Mouse (Mus musculus): Measurements from ENCODE around the gene Urb1. TPM values are rescaled to one million over a fixed set of nuclear protein-coding genes. Genes with fewer than 3 reads are reported as not detected.

Urb1 gene
- total and polyA plus RNA-seq, 2 experiments from 2014 or later: 4.6 to 19.0 TPM

DNA sequence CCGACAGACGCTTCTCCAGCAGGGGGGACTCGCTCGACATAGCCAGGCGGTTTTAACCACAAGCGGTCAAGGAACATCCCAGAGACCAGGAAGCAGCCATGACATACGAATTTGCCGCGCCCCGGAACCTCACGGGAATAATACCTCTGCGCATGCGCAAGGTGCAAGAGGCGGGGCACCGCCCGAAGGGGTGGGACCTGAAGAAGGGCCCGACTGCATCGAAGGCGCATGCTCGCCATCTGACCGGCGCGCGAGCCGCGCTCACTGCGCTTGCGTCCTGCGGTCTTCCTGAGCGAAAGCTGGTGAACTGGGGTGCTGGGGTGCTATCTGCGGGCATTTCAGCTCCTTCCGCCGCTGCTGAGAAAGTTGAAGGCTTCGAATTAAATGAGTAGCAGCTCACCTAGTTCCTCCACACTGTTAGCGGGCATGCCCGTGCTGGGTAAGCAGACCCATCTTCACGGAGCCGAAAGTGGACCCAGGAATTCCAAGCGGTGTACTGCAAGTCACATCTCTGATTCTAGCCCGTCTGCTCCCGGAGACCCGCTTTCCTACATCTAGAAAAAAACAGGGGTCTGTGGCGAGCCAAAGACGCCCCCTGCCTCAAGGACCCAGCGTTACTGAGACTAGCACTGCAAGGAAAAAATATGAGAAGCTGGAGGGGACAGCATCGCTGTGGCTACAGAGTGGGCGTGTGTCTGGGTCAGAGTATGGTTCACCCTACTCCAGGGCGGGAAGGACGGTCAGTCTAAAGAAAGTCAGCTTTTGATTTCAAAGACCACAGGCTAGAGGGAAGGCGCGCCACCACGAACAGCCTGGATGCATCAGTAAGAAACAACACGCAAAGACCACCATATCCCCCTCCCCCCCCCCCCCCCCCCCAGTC lies 82.7 kb downstream of the Urb1 start, which contains the start of gene Mis18a:
Mis18a (minus strand) TSS at position 172 of the 883 bp plus-strand sequence.
- Histone ChIP-seq H3K27ac (ENCODE audit: low read depth, low read length) (peak within 1 kb of the TSS; percentile 68), H3K27me3 (ENCODE audit: insufficient read depth, low read length) (no peaks in the 10 kb centered on the region)
- 1% methylated on average over 53 of the region's 53 CpGs for WGBS

DNA sequence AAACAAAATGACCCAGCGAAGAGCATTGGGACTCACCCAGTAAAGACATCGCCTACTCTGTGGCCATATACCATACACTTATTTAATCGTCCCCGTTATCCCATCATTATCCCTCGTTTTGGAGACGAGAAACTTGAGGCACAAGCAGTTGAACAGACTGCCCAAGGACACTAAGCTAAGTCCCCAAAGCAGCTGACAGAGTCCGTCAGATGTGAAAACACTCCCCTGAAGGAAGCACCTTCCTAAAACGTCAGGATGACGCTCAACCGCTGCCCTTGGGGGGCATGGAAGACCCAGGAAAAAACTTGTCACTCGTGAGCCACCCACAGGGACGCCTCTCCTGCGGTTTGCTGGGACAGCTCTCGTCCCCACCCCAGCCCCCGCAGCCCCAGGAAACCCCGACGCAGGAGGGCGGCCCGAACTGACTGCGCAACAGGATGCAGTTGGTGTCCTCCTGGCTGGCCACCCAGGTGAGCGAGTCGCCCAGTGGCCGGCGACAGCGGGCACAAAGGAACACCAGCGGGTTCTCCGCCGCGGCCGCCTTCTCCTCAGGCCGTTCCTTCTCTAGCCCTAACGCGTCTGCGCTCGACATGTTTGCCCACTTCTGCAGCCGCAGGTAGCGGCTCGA lies 83.5 kb downstream of the Urb1 start:
- no peaks in the 10 kb centered on the region for H3K4me1 ChIP-seq (ENCODE audit: insufficient read depth)
- WGBS: 6% methylated on average over 38 of the region's 38 CpGs
- no peak overlapping the region for H3K27ac ChIP-seq (ENCODE audit: low read depth, low read length)
- no peak; the same call in 1 of the 2 replicates for TF ChIP-seq CTCF (IDR thresholded peaks at IDR 0.05; ENCODE audit: low read depth)
- peak overlapping the region; percentile 98 for H3K4me2 ChIP-seq (ENCODE audit: low read depth)
- H3K9ac ChIP-seq: peak overlapping the region; percentile 50
- no peak for DNase-seq
- no peaks in the 10 kb centered on the region for H3K27me3 ChIP-seq (ENCODE audit: insufficient read depth, low read length)
- peak; percentile 34 for ATAC-seq
- no peaks in the 10 kb centered on the region for H3K9me3 ChIP-seq (ENCODE audit: low read length)
- H3K4me3 ChIP-seq (ENCODE audit: low read depth, low read length): peak overlapping the region; percentile 85
- H3K36me3 ChIP-seq (ENCODE audit: insufficient read depth): no peaks in the 10 kb centered on the region

More for the DNA sequence above, 82.7 kb downstream of the Urb1 start, which contains the start of gene Mis18a:
- H3K9ac ChIP-seq: peak within 1 kb of the TSS; percentile 62
- no peaks in the 10 kb centered on the region for H3K36me3 ChIP-seq (ENCODE audit: insufficient read depth)
- peak within 1 kb of the TSS; percentile 85 for H3K4me3 ChIP-seq (ENCODE audit: low read depth, low read length)
- ATAC-seq (peak; percentile 98), DNase-seq (peak; percentile 99)
- peak within 1 kb of the TSS; percentile 98 for H3K4me2 ChIP-seq (ENCODE audit: low read depth)
- peak; percentile 32 for TF ChIP-seq CTCF (IDR thresholded peaks at IDR 0.05; ENCODE audit: low read depth)
- H3K4me1 ChIP-seq (ENCODE audit: insufficient read depth): no peaks in the 10 kb centered on the region
- no peaks in the 10 kb centered on the region for H3K9me3 ChIP-seq (ENCODE audit: low read length)

GRCm38 (mm10) chr16:90724051-90724450 lies 86.2 kb downstream of the Urb1 start:
- no peak overlapping the region for H3K4me3 ChIP-seq (ENCODE audit: low read depth, low read length)
- no peak overlapping the region for H3K4me2 ChIP-seq (ENCODE audit: low read depth)
- H3K27me3 ChIP-seq (ENCODE audit: insufficient read depth, low read length): no peaks in the 10 kb centered on the region
- no peaks in the 10 kb centered on the region for H3K9me3 ChIP-seq (ENCODE audit: low read length)
- DNase-seq: no peak
- no peak for ATAC-seq
- H3K27ac ChIP-seq (ENCODE audit: low read depth, low read length): no peak overlapping the region
- TF ChIP-seq CTCF (IDR thresholded peaks at IDR 0.05; ENCODE audit: low read depth): no peak
- no peaks in the 10 kb centered on the region for H3K4me1 ChIP-seq (ENCODE audit: insufficient read depth)
- 91% methylated on average over 4 of the region's 4 CpGs for WGBS
- peaks cover 9% of the 10 kb centered on the region; the same call in 1 of the 2 replicates for H3K36me3 ChIP-seq (ENCODE audit: insufficient read depth)
- no peak overlapping the region for H3K9ac ChIP-seq

GRCm38 (mm10) chr16:90710313-90710712 lies 99.9 kb downstream of the Urb1 start:
- Histone ChIP-seq H3K36me3 (ENCODE audit: insufficient read depth) (no peaks in the 10 kb centered on the region), H3K4me1 (ENCODE audit: insufficient read depth) (peaks cover 12% of the 10 kb centered on the region; the same call in 1 of the 2 replicates), H3K9ac (peak overlapping the region; percentile 54), H3K9me3 (ENCODE audit: low read length) (no peaks in the 10 kb centered on the region), H3K27ac (ENCODE audit: low read depth, low read length) (peak overlapping the region; percentile 83), H3K4me3 (ENCODE audit: low read depth, low read length) (peak overlapping the region; percentile 34), H3K27me3 (ENCODE audit: insufficient read depth, low read length) (no peaks in the 10 kb centered on the region), H3K4me2 (ENCODE audit: low read depth) (peak overlapping the region; percentile 59)
- 66% methylated on average over 12 of the region's 12 CpGs for WGBS
- DNase-seq (no peak), ATAC-seq (no peak)
- no peak for TF ChIP-seq CTCF (IDR thresholded peaks at IDR 0.05; ENCODE audit: low read depth)

GRCm38 (mm10) chr16:90709711-90710289 lies 100.4 kb downstream of the Urb1 start:
- Histone ChIP-seq H3K27ac (ENCODE audit: low read depth, low read length) (peak overlapping the region; percentile 83), H3K4me2 (ENCODE audit: low read depth) (peak overlapping the region; percentile 59), H3K9ac (peak overlapping the region; percentile 54), H3K4me1 (ENCODE audit: insufficient read depth) (peaks cover 12% of the 10 kb centered on the region; the same call in 1 of the 2 replicates), H3K9me3 (ENCODE audit: low read length) (no peaks in the 10 kb centered on the region), H3K4me3 (ENCODE audit: low read depth, low read length) (peak overlapping the region; percentile 34), H3K27me3 (ENCODE audit: insufficient read depth, low read length) (no peaks in the 10 kb centered on the region), H3K36me3 (ENCODE audit: insufficient read depth) (no peaks in the 10 kb centered on the region)
- WGBS: 4% methylated on average over 17 of the region's 17 CpGs
- ATAC-seq: peak; percentile 93
- DNase-seq: peak; percentile 93
- peak; percentile 12; the same call in 1 of the 2 replicates for TF ChIP-seq CTCF (IDR thresholded peaks at IDR 0.05; ENCODE audit: low read depth)

- H3K27ac ChIP-seq (ENCODE audit: low read depth, low read length): no peak overlapping the region
- ATAC-seq (no peak), DNase-seq (no peak)
- TF ChIP-seq CTCF (IDR thresholded peaks at IDR 0.05; ENCODE audit: low read depth): no peak
- no peak overlapping the region for H3K4me2 ChIP-seq (ENCODE audit: low read depth)
- WGBS: 57% methylated on average over 3 of the region's 3 CpGs
- no peaks in the 10 kb centered on the region for H3K9me3 ChIP-seq (ENCODE audit: low read length)
- no peaks in the 10 kb centered on the region for H3K27me3 ChIP-seq (ENCODE audit: insufficient read depth, low read length)
- no peaks in the 10 kb centered on the region for H3K36me3 ChIP-seq (ENCODE audit: insufficient read depth)
- peaks cover 12% of the 10 kb centered on the region; the same call in 1 of the 2 replicates for H3K4me1 ChIP-seq (ENCODE audit: insufficient read depth)
- no peak overlapping the region for H3K9ac ChIP-seq
- no peak overlapping the region for H3K4me3 ChIP-seq (ENCODE audit: low read depth, low read length)
Measured at GRCm38 (mm10) chr16:90706279-90706678, 103.9 kb downstream of the Urb1 start.
